Mouse (Mus musculus): ENCODE measurements around the gene Cdr2. TPM values are rescaled to one million over a fixed set of nuclear protein-coding genes. Genes with fewer than 3 reads are reported as not detected.
"Not testable (repeated sequence)": the region's sequence is repeated elsewhere in the genome, so short reads cannot be mapped to it uniquely, and the experiment has no call there.

Cdr2 gene
- total RNA-seq, 2 experiments from 2014 or later, result 20.7 to 29.2 TPM

GRCm38 (mm10) chr7:120970112-120970511, 12.0 kb downstream of the Cdr2 start:
- no peak for DNase-seq

- no peak for DNase-seq
Measured at GRCm38 (mm10) chr7:120969221-120969620, 12.9 kb downstream of the Cdr2 start.

- DNase-seq, result no peak
Measured at GRCm38 (mm10) chr7:120963126-120963525, 19.0 kb downstream of the Cdr2 start.

- no peak for DNase-seq
Measured at GRCm38 (mm10) chr7:120961893-120962292, 20.2 kb downstream of the Cdr2 start.

GRCm38 (mm10) chr7:120960601-120961000, 21.5 kb downstream of the Cdr2 start:
- no peak for DNase-seq

- DNase-seq, result no peak
Measured at GRCm38 (mm10) chr7:120960116-120960515, 22.0 kb downstream of the Cdr2 start.

GRCm38 (mm10) chr7:120953591-120953990, 28.5 kb downstream of the Cdr2 start:
- DNase-seq, result not testable (repeated sequence)

- no peak for DNase-seq
Measured at GRCm38 (mm10) chr7:120943936-120944509, 38.1 kb downstream of the Cdr2 start.

- no peak for DNase-seq
Measured at GRCm38 (mm10) chr7:120942506-120942905, 39.6 kb downstream of the Cdr2 start.

GRCm38 (mm10) chr7:120941214-120941613, 40.9 kb downstream of the Cdr2 start:
- DNase-seq, result no peak

GRCm38 (mm10) chr7:120940343-120940742, 41.8 kb downstream of the Cdr2 start:
- DNase-seq, result no peak

- no peak for DNase-seq
Measured at GRCm38 (mm10) chr7:120938206-120938605, 43.9 kb downstream of the Cdr2 start.

- no peak for DNase-seq
Measured at GRCm38 (mm10) chr7:120936522-120936921, 45.6 kb downstream of the Cdr2 start.

GRCm38 (mm10) chr7:120934716-120935115, 47.4 kb downstream of the Cdr2 start:
- DNase-seq, result peak; percentile 76

- no peak for DNase-seq
Measured at GRCm38 (mm10) chr7:120933680-120934195, 48.4 kb downstream of the Cdr2 start.

- no peak for DNase-seq
Measured at GRCm38 (mm10) chr7:120933110-120933509, 49.0 kb downstream of the Cdr2 start.

- DNase-seq, result peak; percentile 62
Measured at GRCm38 (mm10) chr7:120918526-120918962, 63.6 kb downstream of the Cdr2 start.

GRCm38 (mm10) chr7:120917592-120918461, 64.3 kb downstream of the Cdr2 start, which contains the start of gene Polr3e:
Gene Polr3e (plus strand): TSS chr7:120917744.
- peak; percentile 100 for DNase-seq

- no peak for DNase-seq
Measured at GRCm38 (mm10) chr7:120917279-120917591, 64.9 kb downstream of the Cdr2 start.

- no peak for DNase-seq
Measured at GRCm38 (mm10) chr7:120916262-120916875, 65.7 kb downstream of the Cdr2 start.

- no peak for DNase-seq
Measured at GRCm38 (mm10) chr7:120913332-120913731, 68.8 kb downstream of the Cdr2 start.

GRCm38 (mm10) chr7:120911268-120911667, 70.8 kb downstream of the Cdr2 start:
- not testable (repeated sequence) for DNase-seq

GRCm38 (mm10) chr7:120910172-120910571, 71.9 kb downstream of the Cdr2 start:
- DNase-seq, result not testable (repeated sequence)
